Mouse (Mus musculus): ENCODE results near the gene Zfp408.
"Not testable (repeated sequence)": the region's sequence is repeated elsewhere in the genome, so short reads cannot be mapped to it uniquely, and the experiment has no call there.

Gene Zfp408

DNA sequence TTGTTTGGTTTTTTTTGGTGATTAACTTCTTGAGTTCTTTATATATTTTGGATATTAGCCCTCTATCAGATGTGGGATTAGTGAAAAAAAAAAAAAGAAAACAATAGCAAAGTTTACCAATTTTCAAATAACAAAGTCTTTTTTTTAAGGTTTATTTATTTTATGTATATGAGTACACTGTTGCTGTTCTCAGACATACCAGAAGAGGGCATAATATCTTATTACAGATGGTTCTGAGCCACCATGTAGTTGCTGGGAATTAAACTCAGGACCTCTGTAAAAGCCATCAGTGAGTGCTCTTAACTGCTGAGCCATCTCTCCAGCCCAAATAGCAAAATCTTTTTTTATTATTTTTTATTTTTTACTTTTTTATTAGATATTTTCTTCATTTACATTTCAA, 40.2 kb downstream of the Zfp408 start:
- not testable (repeated sequence) for DNase-seq (ENCODE audit: low spot score)

DNA sequence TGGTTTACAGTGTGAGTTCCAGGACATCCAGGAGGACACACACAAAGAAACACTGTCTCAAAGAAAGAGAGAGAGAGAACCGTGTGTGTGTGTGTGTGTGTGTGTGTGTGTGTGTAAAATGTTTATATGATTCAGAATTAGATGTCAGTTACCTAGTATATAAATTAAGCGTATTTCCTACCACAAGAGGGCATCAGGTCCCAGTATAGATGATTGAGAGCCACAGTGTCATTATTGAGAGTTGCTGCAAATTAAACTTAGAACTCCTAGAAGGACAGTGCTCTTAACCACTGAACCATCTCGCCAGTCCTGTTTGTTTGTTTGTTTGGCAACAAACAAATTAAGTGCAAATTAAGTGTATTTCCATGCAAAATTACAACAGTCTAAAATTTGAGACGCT, 47.2 kb downstream of the Zfp408 start:
- no peak for DNase-seq (ENCODE audit: low spot score)

DNA sequence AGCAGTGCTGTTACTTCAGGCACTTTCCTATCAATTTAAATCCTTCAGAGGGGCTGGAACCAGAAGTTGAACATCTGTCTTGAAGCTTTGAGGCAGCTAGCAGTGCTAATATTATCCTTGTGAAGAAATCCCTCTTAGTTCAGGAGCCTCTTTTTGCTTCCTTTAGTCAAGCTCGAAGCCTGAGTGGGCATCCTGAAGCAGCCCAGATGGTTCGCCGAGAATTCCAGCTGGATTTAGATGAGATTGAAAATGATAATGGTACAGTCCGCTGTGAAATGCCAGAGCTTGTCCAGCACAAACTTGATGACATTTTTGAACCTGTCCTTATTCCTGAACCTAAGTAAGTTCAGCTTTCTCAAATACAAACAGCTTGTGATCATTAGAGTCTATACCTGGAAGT, 49.1 kb downstream of the Zfp408 start:
- no peak for DNase-seq (ENCODE audit: low spot score)

Measured in ovary, adult 18-20 months (tissue).